Mouse (Mus musculus) embryonic facial prominence, embryonic 13.5 days (tissue): ENCODE measurements around the gene Zfp637. TPM values are rescaled to one million over a fixed set of nuclear protein-coding genes. Genes with fewer than 3 reads are reported as not detected.
"Not testable (repeated sequence)": the region's sequence is repeated elsewhere in the genome, so short reads cannot be mapped to it uniquely, and the experiment has no call there.

Experiments
- ATAC-seq: fragments of 200-750 bp; cut with Nextera tagmentation; 2 replicates; pipeline ENCODE4 v1.8.0; 2017; ENCODE audit warnings: low read depth; ENCODE audit not compliant: insufficient number of reproducible peaks, insufficient read depth, low FRiP score, low TSS enrichment
- H3K27ac ChIP-seq: fragments of 300-500 bp; sonication (generic); 2 replicates; pipeline ENCODE4 v1.5.1; 2015; ENCODE audit warnings: moderate library complexity, mild to moderate bottlenecking, inconsistent platforms
- H3K27me3 ChIP-seq: fragments of 300-500 bp; sonication (generic); 2 replicates; pipeline ENCODE4 v1.6.1; 2015; ENCODE audit warnings: mild to moderate bottlenecking, inconsistent platforms
- H3K36me3 ChIP-seq: fragments of 300-500 bp; sonication (generic); 2 replicates; pipeline ENCODE4 v1.6.1; 2015; ENCODE audit warnings: mild to moderate bottlenecking, inconsistent platforms
- H3K4me1 ChIP-seq: fragments of 300-500 bp; sonication (generic); 2 replicates; pipeline ENCODE4 v1.6.1; 2015; ENCODE audit warnings: inconsistent platforms
- H3K4me2 ChIP-seq: fragments of 300-500 bp; sonication (generic); 2 replicates; pipeline ENCODE4 v1.6.1; 2015; ENCODE audit warnings: moderate library complexity, mild to moderate bottlenecking, inconsistent platforms
- H3K4me3 ChIP-seq: fragments of 300-500 bp; sonication (generic); 2 replicates; pipeline ENCODE4 v1.5.1; 2015; ENCODE audit warnings: mild to moderate bottlenecking, inconsistent platforms
- H3K9ac ChIP-seq: fragments of 300-500 bp; sonication (generic); 2 replicates; pipeline ENCODE4 v1.6.1; 2015; ENCODE audit warnings: mild to moderate bottlenecking, inconsistent platforms
- H3K9me3 ChIP-seq: fragments of 300-500 bp; sonication (generic); 2 replicates; pipeline ENCODE4 v1.6.1; 2016; ENCODE audit warnings: inconsistent platforms
- WGBS: fragments of 180-500 bp; shearing (Covaris S2); methylation state at CpG from one replicate; pipeline ENCODE4 v1.1.7; 2015; ENCODE audit warnings: mixed read lengths; 5-methylcytosine and 5-hydroxymethylcytosine counted together
- polyA plus RNA-seq: library from polyadenylated mRNA; unstranded; fragments of >200 nt; fragmentation: Nextera tagmentation; extraction: Ambion mirVana; gene quantifications from 2 replicates; pipeline ENCODE4 v1.2.1, GENCODE M21; 2015

Zfp637 gene
- polyA plus RNA-seq, 1 experiment from 2014 or later: 180 TPM

- H3K9ac ChIP-seq: no peak overlapping the region
- peaks cover 17% of the 10 kb centered on the region for H3K36me3 ChIP-seq
- H3K27ac ChIP-seq: no peak overlapping the region
- no peaks in the 10 kb centered on the region for H3K9me3 ChIP-seq
- H3K4me2 ChIP-seq: no peak overlapping the region
- H3K27me3 ChIP-seq: no peaks in the 10 kb centered on the region
- 91% methylated on average over 8 of the region's 8 CpGs for WGBS
- no peak overlapping the region for H3K4me3 ChIP-seq
- ATAC-seq: no peak
- peaks cover 8% of the 10 kb centered on the region for H3K4me1 ChIP-seq
These were observed 27.2 kb downstream of the Zfp637 start for GRCm38 (mm10) chr6:117868187-117868586.

- no peak for ATAC-seq
- Histone ChIP-seq H3K9ac (no peak overlapping the region), H3K9me3 (no peaks in the 10 kb centered on the region), H3K4me3 (no peak overlapping the region), H3K36me3 (peaks cover 17% of the 10 kb centered on the region), H3K4me2 (no peak overlapping the region), H3K27me3 (no peaks in the 10 kb centered on the region), H3K27ac (no peak overlapping the region), H3K4me1 (no peaks in the 10 kb centered on the region)
- WGBS: 84% methylated on average over 14 of the region's 14 CpGs
These were observed 30.1 kb downstream of the Zfp637 start for GRCm38 (mm10) chr6:117871034-117871433.

- not testable (repeated sequence) for H3K4me3 ChIP-seq, H3K4me2 ChIP-seq, H3K27me3 ChIP-seq, H3K9me3 ChIP-seq, ATAC-seq, H3K4me1 ChIP-seq, H3K9ac ChIP-seq, H3K27ac ChIP-seq
- WGBS: 88% methylated on average over 7 of the region's 7 CpGs
- peaks cover 17% of the 10 kb centered on the region for H3K36me3 ChIP-seq
These were observed 32.5 kb downstream of the Zfp637 start for GRCm38 (mm10) chr6:117873450-117873849.

GRCm38 (mm10) chr6:117874621-117875281 lies 33.8 kb downstream of the Zfp637 start:
- Histone ChIP-seq H3K27me3 (no peaks in the 10 kb centered on the region), H3K9me3 (no peaks in the 10 kb centered on the region), H3K36me3 (peaks cover 17% of the 10 kb centered on the region), H3K4me1 (no peaks in the 10 kb centered on the region), H3K27ac (no peak overlapping the region), H3K9ac (no peak overlapping the region), H3K4me3 (no peak overlapping the region), H3K4me2 (no peak overlapping the region)
- no peak for ATAC-seq
- 76% methylated on average over 3 of the region's 3 CpGs for whole genome bisulfite sequencing

- Histone ChIP-seq H3K27me3 (no peaks in the 10 kb centered on the region), H3K4me1 (peaks cover 7% of the 10 kb centered on the region), H3K9ac (peak overlapping the region; percentile 79), H3K4me3 (peak overlapping the region; percentile 55), H3K4me2 (peak overlapping the region; percentile 65), H3K36me3 (no peaks in the 10 kb centered on the region), H3K9me3 (no peaks in the 10 kb centered on the region), H3K27ac (peak overlapping the region; percentile 99)
- peak; percentile 78 for ATAC-seq
- WGBS: 13% methylated on average over 26 of the region's 26 CpGs
These were observed 37.9 kb downstream of the Zfp637 start for GRCm38 (mm10) chr6:117878700-117879407.

- H3K27ac ChIP-seq: peak overlapping the region; percentile 99
- peak; percentile 87 for ATAC-seq
- no peaks in the 10 kb centered on the region for H3K9me3 ChIP-seq
- peak overlapping the region; percentile 65 for H3K4me2 ChIP-seq
- under 1% methylated on average over 67 of the region's 67 CpGs for WGBS
- H3K4me3 ChIP-seq: peak overlapping the region; percentile 55
- H3K27me3 ChIP-seq: no peaks in the 10 kb centered on the region
- H3K9ac ChIP-seq: peak overlapping the region; percentile 79
- no peaks in the 10 kb centered on the region for H3K36me3 ChIP-seq
- H3K4me1 ChIP-seq: peaks cover 7% of the 10 kb centered on the region
These were observed 38.6 kb downstream of the Zfp637 start for GRCm38 (mm10) chr6:117879408-117880115.

GRCm38 (mm10) chr6:117880394-117880838 lies 39.4 kb downstream of the Zfp637 start:
- peak overlapping the region; percentile 99 for H3K27ac ChIP-seq
- no peak overlapping the region for H3K9ac ChIP-seq
- H3K4me3 ChIP-seq: peak overlapping the region; percentile 55
- H3K4me1 ChIP-seq: peaks cover 7% of the 10 kb centered on the region
- no peaks in the 10 kb centered on the region for H3K36me3 ChIP-seq
- H3K4me2 ChIP-seq: peak overlapping the region; percentile 65
- WGBS: 50% methylated on average over 3 of the region's 3 CpGs
- H3K9me3 ChIP-seq: no peaks in the 10 kb centered on the region
- H3K27me3 ChIP-seq: no peaks in the 10 kb centered on the region
- ATAC-seq: no peak

- 84% methylated on average over 7 of the region's 7 CpGs for WGBS
- no peaks in the 10 kb centered on the region for H3K36me3 ChIP-seq
- no peak overlapping the region for H3K4me3 ChIP-seq
- H3K27me3 ChIP-seq: no peaks in the 10 kb centered on the region
- peaks cover 7% of the 10 kb centered on the region for H3K4me1 ChIP-seq
- ATAC-seq: no peak
- no peak overlapping the region for H3K9ac ChIP-seq
- no peaks in the 10 kb centered on the region for H3K9me3 ChIP-seq
- H3K4me2 ChIP-seq: no peak overlapping the region
- no peak overlapping the region for H3K27ac ChIP-seq
These were observed 40.2 kb downstream of the Zfp637 start for GRCm38 (mm10) chr6:117881229-117881628.

- Histone ChIP-seq H3K36me3 (no peaks in the 10 kb centered on the region), H3K4me1 (peaks cover 7% of the 10 kb centered on the region), H3K9ac (no peak overlapping the region), H3K4me3 (no peak overlapping the region), H3K27ac (no peak overlapping the region), H3K4me2 (no peak overlapping the region), H3K27me3 (no peaks in the 10 kb centered on the region), H3K9me3 (no peaks in the 10 kb centered on the region)
- WGBS: 63% methylated on average over 7 of the region's 7 CpGs
- ATAC-seq: no peak
These were observed 41.0 kb downstream of the Zfp637 start for GRCm38 (mm10) chr6:117881997-117882396.

GRCm38 (mm10) chr6:117885943-117886342 lies 45.0 kb downstream of the Zfp637 start:
- no peak overlapping the region for H3K4me3 ChIP-seq
- H3K36me3 ChIP-seq: no peaks in the 10 kb centered on the region
- WGBS: 83% methylated on average over 2 of the region's 2 CpGs
- H3K27ac ChIP-seq: no peak overlapping the region
- no peaks in the 10 kb centered on the region for H3K9me3 ChIP-seq
- no peak overlapping the region for H3K4me2 ChIP-seq
- no peak overlapping the region for H3K9ac ChIP-seq
- ATAC-seq: no peak
- no peaks in the 10 kb centered on the region for H3K27me3 ChIP-seq
- peaks cover 1% of the 10 kb centered on the region; the same call in 1 of the 2 replicates for H3K4me1 ChIP-seq

- H3K36me3 ChIP-seq: no peaks in the 10 kb centered on the region
- no peaks in the 10 kb centered on the region for H3K4me1 ChIP-seq
- H3K27ac ChIP-seq: no peak overlapping the region
- H3K4me3 ChIP-seq: no peak overlapping the region
- WGBS: 60% methylated on average over 1 of the region's 1 CpGs
- no peak overlapping the region for H3K9ac ChIP-seq
- no peak overlapping the region for H3K4me2 ChIP-seq
- H3K9me3 ChIP-seq: no peaks in the 10 kb centered on the region
- no peaks in the 10 kb centered on the region for H3K27me3 ChIP-seq
- no peak for ATAC-seq
These were observed 47.1 kb downstream of the Zfp637 start for GRCm38 (mm10) chr6:117888032-117888431.
